Mouse (Mus musculus): ENCODE results near the gene Kcnq1. TPM values are rescaled to one million over a fixed set of nuclear protein-coding genes. Genes with fewer than 3 reads are reported as not detected.

The Kcnq1 gene
- total RNA-seq (2012; rRNA removed): 0.22 and 0.42 TPM in 2 replicates

GRCm38 (mm10) chr7:143106062-143106461 is at the start of gene Kcnq1:
Gene Kcnq1, plus strand, starts transcription at chr7:143106362.
- in situ Hi-C loops (cut with MboI; ENCODE audit: low sequenced_read_pairs in 2 of 2, unreplicated experiment in 2 of 2): no loop called here
- no peak within 1 kb of the TSS for H3K27ac ChIP-seq (ENCODE audit: insufficient read depth, low read depth, low read length, poor library complexity, severe bottlenecking)
- H3K9me3 ChIP-seq (ENCODE audit: control insufficient read depth, insufficient read depth, low read depth, low read length): no peaks in the 10 kb centered on the region
- no peaks in the 10 kb centered on the region for H3K4me1 ChIP-seq (ENCODE audit: control insufficient read depth in 2 of 2, insufficient read depth in 2 of 2, low read length in 2 of 2, poor library complexity in 1 of 2)
- no peak for DNase-seq (ENCODE audit: low read depth, low spot score)
- no peak for TF ChIP-seq ZNF384 (IDR thresholded peaks at IDR 0.05; ENCODE audit: low read depth, low read length)
- TF ChIP-seq MAFK (IDR thresholded peaks at IDR 0.05; ENCODE audit: insufficient read depth, low read depth, low read length): no peak
- TF ChIP-seq ZC3H11A (IDR thresholded peaks at IDR 0.05; ENCODE audit: borderline replicate concordance, low read depth, low read length): no peak
- no peak for TF ChIP-seq HCFC1 (IDR thresholded peaks at IDR 0.05; ENCODE audit: borderline replicate concordance, insufficient read depth, low read length)
- no peak for TF ChIP-seq CHD2 (IDR thresholded peaks at IDR 0.05; ENCODE audit: low read depth, low read length)
- H3K4me3 ChIP-seq (ENCODE audit: insufficient read depth in 1 of 2, low read depth in 1 of 2, low read length in 2 of 2, poor library complexity in 1 of 2, severe bottlenecking in 1 of 2): peak within 1 kb of the TSS; percentile 64 to 75
- H3K36me3 ChIP-seq (ENCODE audit: control insufficient read depth, insufficient read depth, low read length, poor library complexity, severe bottlenecking): no peaks in the 10 kb centered on the region
- H3K9ac ChIP-seq (ENCODE audit: insufficient read depth, low read depth, low read length, poor library complexity, severe bottlenecking): peak within 1 kb of the TSS; percentile 16; the same call in 1 of the 2 replicates

DNA sequence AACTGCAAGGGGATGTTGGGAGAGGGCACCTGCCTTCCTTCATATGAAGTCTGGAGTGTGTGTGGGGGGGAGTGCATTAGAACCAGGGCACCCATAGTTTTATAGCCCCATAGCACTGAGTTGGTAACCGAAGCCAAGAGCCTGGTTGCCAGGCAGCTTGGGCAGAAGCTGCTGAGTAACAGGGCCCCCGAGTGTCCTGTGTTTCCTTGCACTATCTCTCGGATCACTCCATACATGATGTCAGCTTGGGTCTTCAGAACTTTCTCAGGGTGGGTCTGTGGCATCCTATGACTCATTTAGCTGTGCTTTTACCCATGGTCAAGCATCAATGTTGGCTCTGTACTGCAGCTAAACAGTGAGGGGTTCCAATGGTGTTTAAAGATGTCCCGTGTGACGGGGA is 49.1 kb upstream of the Kcnq1 start:
- H3K4me1 ChIP-seq (ENCODE audit: control insufficient read depth in 2 of 2, insufficient read depth in 2 of 2, low read length in 2 of 2, poor library complexity in 1 of 2): peaks cover 4 to 24% of the 10 kb centered on the region in 2 experiments; a peak in 3 of 4 replicates
- DNase-seq (ENCODE audit: low read depth, low spot score): no peak
- H3K36me3 ChIP-seq (ENCODE audit: control insufficient read depth, insufficient read depth, low read length, poor library complexity, severe bottlenecking): peaks cover 40% of the 10 kb centered on the region
- H3K9me3 ChIP-seq (ENCODE audit: control insufficient read depth, insufficient read depth, low read depth, low read length): no peaks in the 10 kb centered on the region
- no peak overlapping the region for H3K9ac ChIP-seq (ENCODE audit: insufficient read depth, low read depth, low read length, poor library complexity, severe bottlenecking)
- H3K4me3 ChIP-seq (ENCODE audit: insufficient read depth in 1 of 2, low read depth in 1 of 2, low read length in 2 of 2, poor library complexity in 1 of 2, severe bottlenecking in 1 of 2): no peak overlapping the region
- no peak overlapping the region for H3K27ac ChIP-seq (ENCODE audit: insufficient read depth, low read depth, low read length, poor library complexity, severe bottlenecking)
- no peak for TF ChIP-seq CHD2 (IDR thresholded peaks at IDR 0.05; ENCODE audit: low read depth, low read length)
- no peak for TF ChIP-seq ZNF384 (IDR thresholded peaks at IDR 0.05; ENCODE audit: low read depth, low read length)
- TF ChIP-seq MAFK (IDR thresholded peaks at IDR 0.05; ENCODE audit: insufficient read depth, low read depth, low read length): no peak
- no peak for TF ChIP-seq HCFC1 (IDR thresholded peaks at IDR 0.05; ENCODE audit: borderline replicate concordance, insufficient read depth, low read length)
- TF ChIP-seq ZC3H11A (IDR thresholded peaks at IDR 0.05; ENCODE audit: borderline replicate concordance, low read depth, low read length): no peak
- in situ Hi-C loops (cut with MboI; ENCODE audit: low sequenced_read_pairs in 2 of 2, unreplicated experiment in 2 of 2): no loop called here

GRCm38 (mm10) chr7:143057667-143058220 is 48.4 kb upstream of the Kcnq1 start:
- DNase-seq (ENCODE audit: low read depth, low spot score): no peak
- TF ChIP-seq HCFC1 (IDR thresholded peaks at IDR 0.05; ENCODE audit: borderline replicate concordance, insufficient read depth, low read length) (no peak), ZNF384 (IDR thresholded peaks at IDR 0.05; ENCODE audit: low read depth, low read length) (no peak), MAFK (IDR thresholded peaks at IDR 0.05; ENCODE audit: insufficient read depth, low read depth, low read length) (no peak), CHD2 (IDR thresholded peaks at IDR 0.05; ENCODE audit: low read depth, low read length) (no peak), ZC3H11A (IDR thresholded peaks at IDR 0.05; ENCODE audit: borderline replicate concordance, low read depth, low read length) (no peak)
- Histone ChIP-seq H3K9ac (ENCODE audit: insufficient read depth, low read depth, low read length, poor library complexity, severe bottlenecking) (no peak overlapping the region), H3K4me3 (ENCODE audit: insufficient read depth in 1 of 2, low read depth in 1 of 2, low read length in 2 of 2, poor library complexity in 1 of 2, severe bottlenecking in 1 of 2) (no peak overlapping the region), H3K9me3 (ENCODE audit: control insufficient read depth, insufficient read depth, low read depth, low read length) (no peaks in the 10 kb centered on the region), H3K4me1 (ENCODE audit: control insufficient read depth in 2 of 2, insufficient read depth in 2 of 2, low read length in 2 of 2, poor library complexity in 1 of 2) (peaks cover 9 to 30% of the 10 kb centered on the region in 2 experiments; a peak in 3 of 4 replicates), H3K27ac (ENCODE audit: insufficient read depth, low read depth, low read length, poor library complexity, severe bottlenecking) (no peak overlapping the region), H3K36me3 (ENCODE audit: control insufficient read depth, insufficient read depth, low read length, poor library complexity, severe bottlenecking) (peaks cover 47% of the 10 kb centered on the region)
- in situ Hi-C loops (cut with MboI; ENCODE audit: low sequenced_read_pairs in 2 of 2, unreplicated experiment in 2 of 2): no loop called here

- Histone ChIP-seq H3K36me3 (ENCODE audit: control insufficient read depth, insufficient read depth, low read length, poor library complexity, severe bottlenecking) (peaks cover 52% of the 10 kb centered on the region), H3K9ac (ENCODE audit: insufficient read depth, low read depth, low read length, poor library complexity, severe bottlenecking) (no peak overlapping the region), H3K9me3 (ENCODE audit: control insufficient read depth, insufficient read depth, low read depth, low read length) (no peaks in the 10 kb centered on the region), H3K4me3 (ENCODE audit: insufficient read depth in 1 of 2, low read depth in 1 of 2, low read length in 2 of 2, poor library complexity in 1 of 2, severe bottlenecking in 1 of 2) (no peak overlapping the region), H3K27ac (ENCODE audit: insufficient read depth, low read depth, low read length, poor library complexity, severe bottlenecking) (no peak overlapping the region), H3K4me1 (ENCODE audit: control insufficient read depth in 2 of 2, insufficient read depth in 2 of 2, low read length in 2 of 2, poor library complexity in 1 of 2) (peaks cover 9 to 33% of the 10 kb centered on the region in 2 experiments; a peak in 3 of 4 replicates)
- TF ChIP-seq CHD2 (IDR thresholded peaks at IDR 0.05; ENCODE audit: low read depth, low read length) (no peak), MAFK (IDR thresholded peaks at IDR 0.05; ENCODE audit: insufficient read depth, low read depth, low read length) (no peak), HCFC1 (IDR thresholded peaks at IDR 0.05; ENCODE audit: borderline replicate concordance, insufficient read depth, low read length) (no peak), ZC3H11A (IDR thresholded peaks at IDR 0.05; ENCODE audit: borderline replicate concordance, low read depth, low read length) (no peak), ZNF384 (IDR thresholded peaks at IDR 0.05; ENCODE audit: low read depth, low read length) (no peak)
- in situ Hi-C loops (cut with MboI; ENCODE audit: low sequenced_read_pairs in 2 of 2, unreplicated experiment in 2 of 2): no loop called here
- no peak for DNase-seq (ENCODE audit: low read depth, low spot score)
These were observed 47.9 kb upstream of the Kcnq1 start for GRCm38 (mm10) chr7:143058221-143058697.

Data from ES-E14 (cell line).